Mouse (Mus musculus) limb, embryonic 10.5 days (tissue): ENCODE measurements around the gene Ewsr1. TPM values are rescaled to one million over a fixed set of nuclear protein-coding genes. Genes with fewer than 3 reads are reported as not detected.

Experiments
- DNase-seq: peaks from one replicate; pipeline ENCODE4 v3.0.0-alpha.2; 2017; ENCODE audit warnings: low spot score
- H3K27ac ChIP-seq: fragments of 300-500 bp; sonication (generic); 2 replicates; pipeline ENCODE4 v1.5.1; 2016; ENCODE audit warnings: mild to moderate bottlenecking
- H3K27me3 ChIP-seq: fragments of 300-500 bp; sonication (generic); 2 replicates; pipeline ENCODE4 v1.6.1; 2016; ENCODE audit warnings: low read depth, mild to moderate bottlenecking; ENCODE audit not compliant: poor library complexity, severe bottlenecking
- H3K36me3 ChIP-seq: fragments of 300-500 bp; sonication (generic); 2 replicates; pipeline ENCODE4 v1.6.1; 2016; ENCODE audit warnings: mild to moderate bottlenecking, moderate library complexity
- H3K4me1 ChIP-seq: fragments of 300-500 bp; sonication (generic); 2 replicates; pipeline ENCODE4 v1.6.1; 2016
- H3K4me3 ChIP-seq: fragments of 300-500 bp; sonication (generic); 2 replicates; pipeline ENCODE4 v1.5.1; 2016; ENCODE audit warnings: mild to moderate bottlenecking, moderate library complexity
- H3K9me3 ChIP-seq: fragments of 300-500 bp; sonication (generic); replicated peaks from 2 replicates; pipeline ENCODE4 v1.6.1; 2016; ENCODE audit warnings: mild to moderate bottlenecking
- WGBS: fragments of 180-500 bp; shearing (Covaris S2); methylation state at CpG from one replicate; pipeline ENCODE4 v1.1.7; 2016; 5-methylcytosine and 5-hydroxymethylcytosine counted together
- polyA plus RNA-seq: library from polyadenylated mRNA; unstranded; fragments of >200 nt; fragmentation: Nextera tagmentation; extraction: Ambion mirVana; gene quantifications from 2 replicates; pipeline ENCODE4 v1.2.1, GENCODE M21; 2016

The Ewsr1 gene
- 893 and 996 TPM in 2 replicates for polyA plus RNA-seq

DNA sequence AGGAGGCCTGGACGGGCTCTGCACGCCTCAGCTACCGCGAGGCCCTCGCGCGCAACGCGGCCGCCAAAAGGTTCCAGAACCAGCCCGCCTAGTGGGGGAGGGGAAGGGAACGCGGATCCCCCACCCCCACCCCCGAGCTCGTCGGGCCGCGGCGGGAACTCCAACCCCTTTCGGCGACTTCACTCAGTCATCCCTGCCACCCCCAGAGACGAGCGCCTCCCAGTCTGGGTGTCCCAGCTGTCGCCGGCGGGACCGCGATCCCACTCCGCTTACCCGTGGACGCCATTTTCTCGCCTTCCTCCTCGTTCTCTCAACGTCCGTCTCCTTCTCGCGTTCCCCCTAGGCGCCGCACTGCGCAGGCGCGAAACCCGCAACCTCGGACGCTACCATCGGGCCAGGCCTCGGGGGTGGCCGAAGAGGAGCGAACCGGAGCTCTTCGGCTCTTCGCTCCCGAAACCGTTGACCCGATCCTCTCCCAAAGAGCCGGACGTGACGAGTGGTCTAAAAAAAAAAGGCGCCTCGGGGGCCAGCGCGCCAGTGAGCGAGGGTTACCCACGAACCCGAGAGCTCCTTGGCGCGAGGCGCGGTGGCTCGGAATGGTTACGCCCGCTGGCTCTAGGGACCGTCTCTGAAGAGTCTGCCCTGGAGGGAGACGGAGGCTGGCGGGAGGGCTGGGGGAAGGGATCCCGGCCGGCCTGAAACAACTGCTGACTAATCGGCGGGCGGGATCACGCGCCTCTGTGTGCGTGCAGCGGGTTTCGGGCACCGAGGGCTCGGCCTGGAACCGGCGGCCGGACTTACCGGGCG, at the start of gene Ewsr1, which contains the start of gene Rhbdd3:
TSS of gene Ewsr1 (minus strand) at position 531 of the 807 bp plus-strand sequence.
TSS of gene Rhbdd3 (plus strand) at position 191 of the 807 bp plus-strand sequence.
- Histone ChIP-seq H3K9me3 (no peaks in the 10 kb centered on the region), H3K4me3 (peak within 1 kb of the TSS; percentile 90), H3K27ac (peak within 1 kb of the TSS; percentile 99), H3K27me3 (no peaks in the 10 kb centered on the region), H3K36me3 (peaks cover 39% of the 10 kb centered on the region), H3K4me1 (peaks cover 39% of the 10 kb centered on the region)
- under 1% methylated on average over 92 of the region's 92 CpGs for WGBS
- DNase-seq: peak; percentile 99

DNA sequence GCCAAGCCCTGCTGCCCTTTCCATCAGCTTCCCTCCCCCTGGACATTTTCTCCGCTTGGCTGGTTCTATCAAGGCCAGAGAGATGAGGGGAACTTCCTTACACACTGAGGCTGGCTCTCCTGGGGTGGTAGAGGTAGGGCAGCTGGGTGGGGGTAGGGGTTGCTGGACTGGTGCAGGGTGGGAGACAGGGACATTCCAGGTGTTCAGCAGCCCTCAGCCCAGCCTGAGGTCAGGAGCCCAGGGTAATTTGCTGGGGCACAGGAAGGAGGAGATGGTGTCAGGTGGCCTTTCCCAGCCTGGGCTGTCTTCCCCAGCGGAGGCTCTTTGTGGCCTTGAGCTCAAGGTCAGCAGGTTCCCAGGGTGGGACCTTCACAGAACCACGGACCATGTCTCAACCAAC, 46.5 kb upstream of the Ewsr1 start:
- Histone ChIP-seq H3K27me3 (peaks cover 11% of the 10 kb centered on the region), H3K4me1 (peaks cover 20% of the 10 kb centered on the region), H3K36me3 (no peaks in the 10 kb centered on the region), H3K4me3 (no peak overlapping the region), H3K9me3 (no peaks in the 10 kb centered on the region), H3K27ac (no peak overlapping the region)
- 79% methylated on average over 3 of the region's 3 CpGs for WGBS
- no peak for DNase-seq

DNA sequence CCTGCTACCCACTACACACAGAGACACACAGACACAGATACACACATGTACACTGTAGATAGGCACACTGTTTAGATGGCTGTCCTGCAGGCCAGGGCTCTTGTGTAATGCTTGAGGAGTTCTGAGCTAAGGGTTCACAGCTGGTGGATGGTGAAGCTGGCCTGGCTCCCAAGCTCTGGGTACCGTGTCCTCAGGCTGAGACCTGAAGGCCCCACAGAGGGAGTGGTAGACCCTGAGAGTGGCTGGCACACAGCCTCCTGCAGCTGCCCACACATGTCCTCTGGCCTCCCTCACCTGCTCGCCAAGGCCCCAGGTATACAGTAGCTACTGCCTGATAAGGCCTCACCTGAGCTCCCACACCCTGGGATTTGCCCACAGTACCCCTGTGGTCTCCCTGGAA, 42.9 kb upstream of the Ewsr1 start:
- no peak for DNase-seq
- H3K27ac ChIP-seq: no peak overlapping the region
- no peak overlapping the region for H3K4me3 ChIP-seq
- no peaks in the 10 kb centered on the region for H3K36me3 ChIP-seq
- no peaks in the 10 kb centered on the region for H3K27me3 ChIP-seq
- H3K9me3 ChIP-seq: no peaks in the 10 kb centered on the region
- H3K4me1 ChIP-seq: 0 out of 2 replicates have a peak, but pooled peaks cover 7% of the 10 kb centered on the region
- 88% methylated on average over 2 of the region's 2 CpGs for WGBS

DNA sequence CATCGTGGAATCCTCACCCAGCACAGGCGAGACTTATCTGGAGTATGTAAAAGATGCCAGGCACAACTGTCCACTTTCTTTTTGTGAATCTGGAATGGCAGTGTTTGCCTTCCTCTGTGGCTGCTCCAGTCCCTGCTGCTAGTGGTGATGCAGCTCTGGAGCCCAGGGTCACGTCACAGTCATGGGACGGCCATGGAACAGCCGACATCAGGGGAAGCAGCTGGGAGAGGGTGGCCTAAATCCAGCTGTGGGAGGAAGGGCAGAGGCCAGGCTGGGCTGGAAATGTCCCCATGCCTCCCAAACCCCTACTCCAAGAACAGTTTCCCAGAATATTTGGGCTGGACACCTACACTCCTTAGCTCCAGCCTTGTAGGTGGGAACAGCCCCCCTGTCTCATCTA, 42.2 kb upstream of the Ewsr1 start:
- no peaks in the 10 kb centered on the region for H3K36me3 ChIP-seq
- H3K9me3 ChIP-seq: no peaks in the 10 kb centered on the region
- WGBS: 87% methylated on average over 5 of the region's 5 CpGs
- no peaks in the 10 kb centered on the region for H3K27me3 ChIP-seq
- H3K4me3 ChIP-seq: no peak overlapping the region
- H3K4me1 ChIP-seq: 0 out of 2 replicates have a peak, but pooled peaks cover 7% of the 10 kb centered on the region
- no peak for DNase-seq
- no peak overlapping the region for H3K27ac ChIP-seq

DNA sequence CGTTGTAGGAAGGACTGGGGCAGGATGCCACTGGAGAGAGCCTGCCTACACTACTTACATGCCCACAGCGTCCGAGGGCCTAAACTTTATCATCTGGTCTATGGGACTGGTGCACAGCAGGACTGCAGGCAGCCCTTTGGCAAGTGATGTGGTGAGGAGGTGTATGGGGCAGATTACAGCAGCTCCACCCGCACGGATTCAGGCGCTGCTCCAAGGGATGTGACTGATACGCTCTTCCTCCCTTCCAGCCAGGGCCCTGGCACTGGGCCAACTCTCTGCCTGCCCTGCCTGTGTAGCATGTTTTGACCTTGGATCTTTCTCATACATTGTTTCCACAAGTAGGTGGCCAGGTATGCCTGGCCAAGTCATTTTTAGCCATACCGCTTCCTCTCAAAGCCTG, 41.6 kb upstream of the Ewsr1 start:
- Histone ChIP-seq H3K9me3 (no peaks in the 10 kb centered on the region), H3K4me3 (no peak overlapping the region), H3K4me1 (0 out of 2 replicates have a peak, but pooled peaks cover 8% of the 10 kb centered on the region), H3K27me3 (no peaks in the 10 kb centered on the region), H3K27ac (no peak overlapping the region), H3K36me3 (no peaks in the 10 kb centered on the region)
- no peak for DNase-seq
- WGBS: 77% methylated on average over 8 of the region's 8 CpGs

DNA sequence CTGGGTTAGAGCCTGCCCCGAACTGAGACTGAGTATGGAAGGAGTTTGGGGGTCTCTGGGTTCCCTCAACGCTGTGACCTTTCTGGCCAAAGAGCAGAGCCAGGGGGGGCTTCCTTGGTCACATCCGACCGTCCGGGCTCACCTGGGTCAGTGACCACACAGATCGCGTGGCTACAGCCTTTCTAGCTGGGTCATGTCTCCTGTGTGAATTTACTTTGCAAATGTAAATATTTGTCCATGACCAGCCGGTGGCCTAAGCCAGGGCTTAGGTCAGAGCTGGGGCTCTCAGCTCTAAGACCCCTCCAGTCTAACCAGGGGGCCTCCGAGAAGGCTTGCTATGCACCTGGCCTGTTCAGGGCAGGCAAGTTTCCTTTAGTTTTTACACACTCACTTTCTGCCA, 40.3 kb upstream of the Ewsr1 start:
- 88% methylated on average over 9 of the region's 9 CpGs for WGBS
- no peaks in the 10 kb centered on the region for H3K9me3 ChIP-seq

DNA sequence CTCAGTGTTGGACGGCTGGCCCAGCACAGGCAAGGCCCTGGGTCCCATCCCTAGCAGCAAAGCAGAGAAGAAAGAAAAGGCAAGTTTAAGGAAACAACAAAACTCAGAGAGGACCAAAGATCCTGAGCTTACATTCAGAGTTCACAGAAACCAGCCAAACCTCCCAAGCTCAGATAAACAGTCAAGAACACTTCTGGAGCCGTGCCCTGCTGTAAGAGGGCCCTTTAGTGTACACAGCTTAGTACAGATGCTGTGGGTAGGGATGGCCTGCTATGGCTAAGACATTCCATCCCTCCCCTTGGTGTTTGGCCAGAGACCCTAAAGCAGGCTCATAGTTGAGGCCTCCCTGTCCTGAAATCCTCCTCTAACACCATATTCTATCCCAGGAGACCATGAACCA, 39.6 kb upstream of the Ewsr1 start:
- no peak overlapping the region for H3K4me3 ChIP-seq
- no peaks in the 10 kb centered on the region for H3K9me3 ChIP-seq
- H3K27me3 ChIP-seq: no peaks in the 10 kb centered on the region
- 82% methylated on average over 2 of the region's 2 CpGs for WGBS
- H3K27ac ChIP-seq: no peak overlapping the region
- no peak for DNase-seq
- peaks cover 10% of the 10 kb centered on the region; the same call in 1 of the 2 replicates for H3K4me1 ChIP-seq
- H3K36me3 ChIP-seq: no peaks in the 10 kb centered on the region

More for the DNA sequence above, 40.3 kb upstream of the Ewsr1 start:
- H3K4me3 ChIP-seq: no peak overlapping the region
- H3K4me1 ChIP-seq: peaks cover 10% of the 10 kb centered on the region; the same call in 1 of the 2 replicates
- H3K36me3 ChIP-seq: no peaks in the 10 kb centered on the region
- H3K27ac ChIP-seq: no peak overlapping the region
- no peak for DNase-seq
- no peaks in the 10 kb centered on the region for H3K27me3 ChIP-seq

DNA sequence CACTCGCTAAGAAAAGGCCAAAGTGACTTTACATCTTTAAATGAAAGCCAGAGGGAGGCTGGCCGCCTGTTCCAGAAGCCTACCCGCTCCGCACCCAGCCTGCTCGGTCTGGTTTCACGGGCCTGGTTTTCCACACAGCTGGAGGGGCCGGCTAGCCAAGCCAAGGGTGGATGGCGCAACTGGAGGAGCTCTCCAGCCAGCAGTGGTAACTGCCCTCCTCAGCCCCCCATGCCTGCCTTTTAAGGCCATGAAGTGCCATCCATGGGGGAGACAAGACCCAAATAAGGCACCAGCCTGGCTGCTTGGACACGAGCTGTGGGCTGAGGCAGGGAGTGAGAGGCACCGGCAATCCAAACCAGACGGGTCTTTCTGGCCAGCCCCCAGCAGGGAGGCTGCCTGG, 36.8 kb upstream of the Ewsr1 start:
- H3K4me3 ChIP-seq: no peak overlapping the region
- H3K9me3 ChIP-seq: no peaks in the 10 kb centered on the region
- DNase-seq: no peak
- H3K36me3 ChIP-seq: no peaks in the 10 kb centered on the region
- no peak overlapping the region for H3K27ac ChIP-seq
- 75% methylated on average over 11 of the region's 11 CpGs for WGBS
- no peaks in the 10 kb centered on the region for H3K27me3 ChIP-seq
- peaks cover 7% of the 10 kb centered on the region; the same call in 1 of the 2 replicates for H3K4me1 ChIP-seq

DNA sequence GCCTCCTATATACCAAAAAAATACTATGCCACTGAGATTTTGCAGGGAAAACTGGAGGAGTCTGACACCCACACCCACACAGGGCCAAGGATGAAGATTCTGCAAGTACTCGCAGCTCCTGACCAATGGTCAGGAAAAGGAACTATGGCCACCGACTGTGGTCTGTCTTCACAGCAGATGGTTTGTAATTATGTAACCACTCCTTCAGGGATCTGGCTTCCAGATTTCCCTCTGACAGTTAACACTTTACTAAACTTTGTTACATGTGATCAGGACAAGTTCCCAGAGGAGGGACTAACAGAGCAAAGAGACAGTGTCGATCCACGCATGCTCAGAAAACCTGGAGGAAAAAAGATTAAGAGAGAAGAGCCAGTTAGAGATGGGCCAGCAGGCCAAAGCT, 33.7 kb upstream of the Ewsr1 start:
- 81% methylated on average over 4 of the region's 4 CpGs for WGBS
- no peak for DNase-seq
- Histone ChIP-seq H3K9me3 (no peaks in the 10 kb centered on the region), H3K27ac (no peak overlapping the region), H3K4me3 (no peak overlapping the region), H3K4me1 (peaks cover 25% of the 10 kb centered on the region), H3K36me3 (no peaks in the 10 kb centered on the region), H3K27me3 (no peaks in the 10 kb centered on the region)

DNA sequence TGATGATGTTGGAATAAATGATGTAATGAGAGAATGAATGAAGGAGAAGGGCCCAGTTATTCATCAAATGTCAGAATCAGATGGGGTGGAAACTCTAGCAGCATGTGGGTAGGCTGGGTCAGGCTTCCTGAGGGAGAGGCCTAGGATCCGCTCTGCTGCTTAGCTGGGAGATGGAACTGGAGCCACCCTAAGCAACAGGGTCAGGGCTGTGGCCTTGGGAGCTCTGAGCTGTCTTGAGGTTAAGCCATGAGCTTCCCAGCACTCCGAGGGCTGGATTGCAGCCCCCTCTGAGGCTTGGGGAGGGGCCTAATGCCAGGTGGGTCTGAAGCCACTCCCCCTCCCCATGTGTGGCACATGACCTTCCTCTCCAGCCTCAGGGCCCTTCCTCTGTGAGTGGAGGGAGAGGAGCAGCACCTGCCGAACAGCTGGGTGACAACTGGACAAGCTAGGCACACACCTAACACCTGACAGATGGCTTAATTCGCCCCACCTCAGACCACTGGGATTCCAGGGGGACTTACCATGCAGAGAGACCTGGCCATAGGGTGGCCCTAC, 31.1 kb upstream of the Ewsr1 start:
- no peak overlapping the region for H3K27ac ChIP-seq

DNA sequence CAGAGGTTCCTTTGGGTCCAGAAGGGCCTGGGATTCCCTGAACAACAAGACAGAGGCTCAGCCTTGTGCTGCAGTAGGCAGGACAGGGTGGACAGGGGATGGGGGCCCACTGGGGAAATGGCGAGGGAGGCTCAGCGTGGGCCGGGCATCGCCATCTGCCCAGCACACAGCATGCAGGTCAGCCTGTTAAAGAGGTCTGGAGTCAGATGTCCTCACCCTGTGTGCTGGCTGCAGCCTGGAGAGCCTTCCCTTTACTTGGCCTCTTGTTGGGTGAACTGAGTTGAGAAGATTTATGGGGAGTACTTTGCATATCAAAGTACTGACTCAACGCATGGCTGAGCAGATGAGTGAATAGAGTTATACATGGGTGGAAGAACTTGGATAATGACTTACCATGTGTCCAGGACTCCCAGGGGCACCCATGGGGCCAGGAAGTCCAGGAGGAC, 30.0 kb upstream of the Ewsr1 start:
- WGBS: 26% methylated on average over 5 of the region's 5 CpGs
- H3K27me3 ChIP-seq: no peaks in the 10 kb centered on the region
- H3K4me1 ChIP-seq: peaks cover 19% of the 10 kb centered on the region
- 0 out of 2 replicates have a peak overlapping the region, but pooled peaks have one; percentile 26 for H3K27ac ChIP-seq
- DNase-seq: no peak
- H3K9me3 ChIP-seq: no peaks in the 10 kb centered on the region
- H3K36me3 ChIP-seq: no peaks in the 10 kb centered on the region
- H3K4me3 ChIP-seq: no peak overlapping the region

More for the DNA sequence above, 31.1 kb upstream of the Ewsr1 start:
- Histone ChIP-seq H3K27me3 (no peaks in the 10 kb centered on the region), H3K36me3 (no peaks in the 10 kb centered on the region), H3K9me3 (no peaks in the 10 kb centered on the region), H3K4me1 (peaks cover 20% of the 10 kb centered on the region), H3K4me3 (no peak overlapping the region)
- 65% methylated on average over 4 of the region's 4 CpGs for WGBS
- DNase-seq: no peak

DNA sequence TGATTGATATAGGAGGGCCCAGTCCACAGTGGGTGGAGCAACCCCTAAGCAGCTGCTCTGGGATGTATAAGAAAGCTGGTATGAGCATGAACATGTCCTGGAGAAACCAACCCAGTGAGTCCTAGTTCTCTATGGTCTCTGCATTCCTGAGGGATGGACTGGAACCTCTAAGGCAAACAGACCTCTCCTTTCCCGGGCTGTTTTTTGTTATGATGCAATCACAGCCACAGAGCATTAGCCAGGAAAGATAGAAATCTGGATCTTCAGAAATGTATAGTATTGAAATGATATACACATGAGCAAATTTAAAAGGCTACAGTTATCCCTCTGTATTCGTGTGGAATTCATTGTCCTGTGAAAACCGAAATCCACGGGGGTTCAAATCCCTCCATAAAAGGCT, 26.6 kb upstream of the Ewsr1 start:
- no peak for DNase-seq
- Histone ChIP-seq H3K27me3 (no peaks in the 10 kb centered on the region), H3K36me3 (no peaks in the 10 kb centered on the region), H3K9me3 (no peaks in the 10 kb centered on the region), H3K27ac (no peak overlapping the region), H3K4me3 (no peak overlapping the region), H3K4me1 (peaks cover 19% of the 10 kb centered on the region)
- WGBS: 89% methylated on average over 4 of the region's 4 CpGs

DNA sequence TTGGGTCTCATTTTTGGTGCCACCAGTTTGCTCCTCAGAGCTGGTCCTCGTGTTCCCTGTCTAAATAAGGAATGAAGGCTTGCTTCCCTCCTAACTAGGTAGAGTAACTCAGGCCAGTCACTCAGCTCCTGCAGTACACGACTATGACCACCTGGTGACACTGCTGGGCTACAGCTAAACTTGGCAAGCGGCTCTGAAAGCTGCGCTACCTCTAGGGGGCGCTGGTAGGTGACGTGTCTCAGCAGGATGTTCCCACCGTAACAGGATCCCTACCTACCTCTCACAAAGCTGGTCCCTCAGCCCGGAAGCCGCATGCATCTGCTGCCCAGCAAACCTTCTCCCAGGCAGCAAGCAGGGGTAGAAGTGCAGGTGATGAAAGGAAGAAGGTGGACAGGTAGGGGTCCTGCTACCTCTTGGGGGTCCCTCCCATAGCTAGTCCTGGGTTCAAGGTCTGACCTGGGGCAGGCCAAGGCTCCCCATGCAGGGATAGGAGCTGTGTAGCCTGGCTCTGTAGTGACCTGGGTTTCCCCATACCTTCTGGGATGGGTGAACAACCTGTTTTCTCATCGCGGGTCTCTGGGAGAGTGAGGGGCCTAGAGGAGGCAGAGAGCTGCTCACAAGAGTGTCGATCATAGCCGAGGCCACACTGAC, 16.0 kb upstream of the Ewsr1 start:
- no peaks in the 10 kb centered on the region for H3K36me3 ChIP-seq
- H3K27me3 ChIP-seq: no peaks in the 10 kb centered on the region
- peaks cover 4% of the 10 kb centered on the region for H3K4me1 ChIP-seq
- no peak overlapping the region for H3K4me3 ChIP-seq
- DNase-seq: peak; percentile 93
- WGBS: 31% methylated on average over 13 of the region's 13 CpGs
- peak overlapping the region; percentile 54; the same call in 1 of the 2 replicates for H3K27ac ChIP-seq
- H3K9me3 ChIP-seq: no peaks in the 10 kb centered on the region
